Mouse (Mus musculus): ENCODE data around the gene Suv39h2. TPM values are rescaled to one million over a fixed set of nuclear protein-coding genes. Genes with fewer than 3 reads are reported as not detected.
A peak's percentile ranks its signal among the peaks of the same experiment; 100 is the strongest.

Gene Suv39h2
- polyA plus RNA-seq, 1 experiment, result 8.2 TPM

DNA sequence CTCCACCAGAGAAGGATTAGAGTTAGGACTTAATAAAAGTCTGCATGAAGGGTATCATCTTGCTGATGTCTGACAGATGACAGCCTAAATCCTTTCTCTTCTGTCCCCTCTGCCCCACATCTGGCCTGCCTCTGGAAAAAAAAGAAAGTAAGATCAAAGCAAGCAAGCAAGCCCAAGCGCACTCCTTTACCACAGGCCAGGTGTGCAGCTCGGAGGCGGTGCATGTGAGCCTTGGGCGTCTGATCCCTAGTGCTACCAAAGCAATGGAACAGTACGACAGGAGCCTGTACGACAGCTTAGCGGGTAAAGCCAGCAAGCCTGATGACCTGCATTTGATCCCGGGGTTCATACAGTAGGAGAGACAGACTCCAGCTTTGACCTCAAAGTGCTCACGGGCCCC is 43.9 kb downstream of the Suv39h2 start:
- no peaks in the 10 kb centered on the region for H3K4me1 ChIP-seq (ENCODE audit: control insufficient read depth, insufficient read depth, low read length)
- no peak overlapping the region for H3K27ac ChIP-seq (ENCODE audit: insufficient read depth, low read length)
- TF ChIP-seq POLR2A (IDR thresholded peaks at IDR 0.05; ENCODE audit: low read depth, low read length), result no peak
- no peak for TF ChIP-seq CTCF (IDR thresholded peaks at IDR 0.05; ENCODE audit: borderline replicate concordance, insufficient read depth, low read length)
- no peak overlapping the region for H3K4me3 ChIP-seq (ENCODE audit: insufficient read depth, low read length)

DNA sequence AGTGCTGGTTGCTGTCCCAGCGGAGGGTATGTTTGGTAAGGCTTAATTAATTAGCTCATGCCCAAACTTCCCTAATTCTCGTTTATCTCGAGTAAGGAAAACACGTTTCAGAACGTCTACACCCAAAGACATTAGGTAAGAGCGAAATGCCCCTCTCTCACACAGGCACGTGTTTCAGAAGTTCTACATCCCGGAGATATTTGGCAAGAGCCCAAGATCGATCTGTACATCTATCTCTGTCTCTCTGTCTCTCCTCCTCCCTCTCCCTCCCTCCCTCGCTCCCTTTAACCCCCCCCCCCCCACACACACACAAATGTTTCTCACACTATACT is 50.3 kb downstream of the Suv39h2 start:
- TF ChIP-seq POLR2A (IDR thresholded peaks at IDR 0.05; ENCODE audit: low read depth, low read length) (no peak), CTCF (IDR thresholded peaks at IDR 0.05; ENCODE audit: borderline replicate concordance, insufficient read depth, low read length) (no peak)
- Histone ChIP-seq H3K27ac (ENCODE audit: insufficient read depth, low read length) (no peak overlapping the region), H3K4me3 (ENCODE audit: insufficient read depth, low read length) (peak overlapping the region; percentile 92), H3K4me1 (ENCODE audit: control insufficient read depth, insufficient read depth, low read length) (no peaks in the 10 kb centered on the region)

DNA sequence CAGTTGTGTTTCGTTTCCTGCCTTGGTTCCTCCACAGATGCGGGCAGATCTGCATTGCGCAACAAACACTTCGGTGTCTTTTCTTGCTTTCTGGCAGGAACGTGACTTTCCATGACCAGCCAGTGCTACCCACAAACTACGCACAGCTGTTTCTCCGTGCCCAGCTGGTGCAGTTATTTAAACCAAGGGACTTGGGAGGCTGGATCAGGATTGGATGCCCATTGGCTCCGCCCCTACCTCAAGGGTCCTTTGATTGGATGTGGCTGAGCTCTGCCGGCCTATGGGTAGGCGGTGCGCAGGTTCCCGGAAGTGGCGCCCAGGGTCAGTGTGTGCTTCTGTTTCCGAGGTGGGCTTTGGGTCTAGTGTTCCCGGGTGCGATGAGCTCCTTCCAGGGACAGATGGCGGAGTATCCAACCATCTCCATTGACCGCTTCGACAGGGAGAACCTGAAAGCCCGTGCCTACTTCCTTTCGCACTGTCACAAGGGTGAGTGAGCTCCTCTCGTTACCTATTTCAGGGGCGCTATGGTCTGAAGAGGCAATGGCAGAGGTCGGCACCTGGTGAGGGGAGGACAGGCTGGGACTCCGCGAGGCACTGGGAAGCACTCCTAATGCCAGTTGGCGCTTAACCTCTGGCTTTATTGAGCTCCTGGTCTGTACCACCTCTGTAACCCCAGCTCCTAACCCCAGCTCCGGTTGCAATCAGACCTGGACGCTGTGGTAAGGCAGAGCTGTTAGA is 50.8 kb downstream of the Suv39h2 start, which contains the start of gene Dclre1c:
TSS of gene Dclre1c (plus strand) at position 291 of the 738 bp plus-strand sequence.
- no peaks in the 10 kb centered on the region for H3K4me1 ChIP-seq (ENCODE audit: control insufficient read depth, insufficient read depth, low read length)
- H3K27ac ChIP-seq (ENCODE audit: insufficient read depth, low read length), result no peak within 1 kb of the TSS
- peak within 1 kb of the TSS; percentile 92 for H3K4me3 ChIP-seq (ENCODE audit: insufficient read depth, low read length)
- no peak for TF ChIP-seq CTCF (IDR thresholded peaks at IDR 0.05; ENCODE audit: borderline replicate concordance, insufficient read depth, low read length)
- peak; percentile 55; the same call in 1 of the 2 replicates for TF ChIP-seq POLR2A (IDR thresholded peaks at IDR 0.05; ENCODE audit: low read depth, low read length)

DNA sequence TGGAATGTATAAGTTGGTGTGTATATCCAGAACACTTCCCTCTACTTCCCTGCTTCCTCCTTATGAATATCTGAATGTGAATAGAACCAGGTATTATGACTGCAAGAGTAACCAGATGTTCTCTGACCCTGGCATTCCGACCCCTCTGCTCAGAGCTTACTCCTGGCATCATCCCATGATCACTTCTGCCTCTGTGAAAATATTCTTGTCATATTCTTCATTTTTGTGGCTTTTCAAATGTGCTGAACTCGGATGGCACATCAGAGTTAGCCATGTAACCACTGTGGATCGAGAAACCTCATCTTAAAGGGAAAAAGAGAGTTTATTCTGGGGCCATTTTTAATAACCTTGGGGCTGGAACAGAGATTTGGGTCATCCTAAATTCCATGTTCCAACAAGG is 52.3 kb downstream of the Suv39h2 start, which contains the start of gene Meig1:
TSS of gene Meig1 (minus strand) at position 101 of the 400 bp plus-strand sequence.
- TF ChIP-seq CTCF (IDR thresholded peaks at IDR 0.05; ENCODE audit: borderline replicate concordance, insufficient read depth, low read length) (no peak), POLR2A (IDR thresholded peaks at IDR 0.05; ENCODE audit: low read depth, low read length) (no peak)
- no peaks in the 10 kb centered on the region for H3K4me1 ChIP-seq (ENCODE audit: control insufficient read depth, insufficient read depth, low read length)
- no peak within 1 kb of the TSS for H3K27ac ChIP-seq (ENCODE audit: insufficient read depth, low read length)
- H3K4me3 ChIP-seq (ENCODE audit: insufficient read depth, low read length), result no peak within 1 kb of the TSS

DNA sequence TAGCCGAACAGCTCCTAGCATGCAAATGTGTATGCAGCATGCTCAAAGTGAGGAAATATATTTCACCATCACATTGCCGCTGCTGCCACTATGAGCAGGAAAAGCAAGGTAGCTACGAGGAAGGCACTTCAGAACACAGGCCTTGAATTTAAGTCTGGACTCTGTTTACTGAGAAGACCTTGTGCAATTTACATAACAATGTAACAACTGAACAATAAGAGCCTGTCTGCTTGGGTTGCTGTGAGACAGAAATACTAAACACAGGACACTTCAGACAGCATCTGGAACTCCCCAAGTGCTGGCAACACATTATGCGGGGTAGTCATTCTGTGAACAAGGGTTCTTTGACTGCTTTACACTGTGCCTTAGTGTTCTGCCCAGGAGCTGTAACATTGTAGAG is 54.7 kb downstream of the Suv39h2 start:
- Histone ChIP-seq H3K4me3 (ENCODE audit: insufficient read depth, low read length) (no peak overlapping the region), H3K27ac (ENCODE audit: insufficient read depth, low read length) (no peak overlapping the region), H3K4me1 (ENCODE audit: control insufficient read depth, insufficient read depth, low read length) (no peaks in the 10 kb centered on the region)
- TF ChIP-seq POLR2A (IDR thresholded peaks at IDR 0.05; ENCODE audit: low read depth, low read length) (no peak), CTCF (IDR thresholded peaks at IDR 0.05; ENCODE audit: borderline replicate concordance, insufficient read depth, low read length) (no peak)

DNA sequence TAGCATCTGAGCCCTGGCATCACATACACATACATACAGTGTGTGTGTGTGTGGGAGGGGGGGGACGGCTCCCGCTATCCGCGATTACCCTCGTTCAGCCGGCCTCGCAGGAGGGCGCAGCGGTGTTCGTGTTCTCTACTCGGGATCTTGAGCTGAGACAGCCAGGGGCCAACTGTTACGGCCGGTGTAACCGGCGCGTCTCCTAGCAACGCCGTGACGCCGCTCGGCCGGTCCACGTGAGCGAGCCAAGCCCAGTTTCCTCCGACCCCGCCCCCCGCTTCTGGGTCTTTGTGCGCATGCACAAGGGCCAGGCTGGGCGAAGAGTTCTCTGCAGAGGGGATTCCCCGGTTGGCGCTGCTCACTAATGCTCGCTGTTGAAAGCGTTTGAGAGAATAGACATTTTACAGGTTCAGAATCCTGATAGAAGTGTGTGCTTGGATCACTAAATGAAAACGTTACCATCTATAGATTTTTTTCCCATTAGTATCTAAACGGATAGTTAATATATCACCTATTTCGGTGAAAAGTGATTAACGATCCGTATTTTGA is 55.9 kb downstream of the Suv39h2 start:
- Histone ChIP-seq H3K4me1 (ENCODE audit: control insufficient read depth, insufficient read depth, low read length) (no peaks in the 10 kb centered on the region), H3K27ac (ENCODE audit: insufficient read depth, low read length) (no peak overlapping the region), H3K4me3 (ENCODE audit: insufficient read depth, low read length) (peak overlapping the region; percentile 80)
- TF ChIP-seq POLR2A (IDR thresholded peaks at IDR 0.05; ENCODE audit: low read depth, low read length) (peak; percentile 50; the same call in 1 of the 2 replicates), CTCF (IDR thresholded peaks at IDR 0.05; ENCODE audit: borderline replicate concordance, insufficient read depth, low read length) (no peak)

DNA sequence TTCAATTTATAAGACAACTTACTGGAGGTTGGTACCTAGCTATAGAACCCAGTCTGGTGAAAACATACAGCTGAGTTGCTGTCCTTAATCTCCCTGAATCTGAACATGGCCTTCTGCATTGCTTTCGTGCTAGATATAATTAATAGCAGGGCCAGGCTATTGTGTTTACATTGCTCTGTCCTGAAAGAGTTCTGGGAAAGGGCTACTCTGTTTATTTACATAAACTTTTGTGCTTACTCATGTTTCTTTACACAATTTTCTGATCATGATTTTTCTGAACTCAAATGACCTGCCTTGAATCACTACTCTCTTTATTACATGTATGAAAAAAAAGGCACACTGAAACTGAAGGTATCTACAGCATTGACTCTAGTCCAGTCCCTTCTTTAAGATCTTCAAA is 59.2 kb downstream of the Suv39h2 start:
- Histone ChIP-seq H3K4me3 (ENCODE audit: insufficient read depth, low read length) (no peak overlapping the region), H3K27ac (ENCODE audit: insufficient read depth, low read length) (no peak overlapping the region), H3K4me1 (ENCODE audit: control insufficient read depth, insufficient read depth, low read length) (no peaks in the 10 kb centered on the region)
- TF ChIP-seq POLR2A (IDR thresholded peaks at IDR 0.05; ENCODE audit: low read depth, low read length) (no peak), CTCF (IDR thresholded peaks at IDR 0.05; ENCODE audit: borderline replicate concordance, insufficient read depth, low read length) (no peak)

DNA sequence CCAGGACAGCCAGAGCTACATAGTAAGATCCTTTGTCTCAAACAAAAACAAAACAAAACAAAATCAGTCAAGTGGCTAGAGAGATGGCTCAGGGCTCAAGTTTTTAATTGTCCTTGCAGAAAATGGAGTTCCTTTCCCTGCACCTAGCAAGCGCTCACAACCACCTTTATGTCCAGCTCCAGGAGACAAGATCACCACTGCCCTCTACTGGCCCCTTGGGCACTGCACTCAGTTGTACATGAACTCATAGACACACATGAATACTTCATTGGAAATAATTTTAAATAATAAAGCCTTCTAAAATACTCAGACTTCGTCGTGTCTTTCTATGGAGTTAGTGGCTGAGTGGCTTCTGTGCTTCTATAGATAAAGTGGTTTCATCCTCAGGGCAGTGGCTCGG is 60.6 kb downstream of the Suv39h2 start:
- peak; percentile 65; the same call in 1 of the 2 replicates for TF ChIP-seq CTCF (IDR thresholded peaks at IDR 0.05; ENCODE audit: borderline replicate concordance, insufficient read depth, low read length)
- no peak for TF ChIP-seq POLR2A (IDR thresholded peaks at IDR 0.05; ENCODE audit: low read depth, low read length)
- Histone ChIP-seq H3K4me3 (ENCODE audit: insufficient read depth, low read length) (no peak overlapping the region), H3K4me1 (ENCODE audit: control insufficient read depth, insufficient read depth, low read length) (no peaks in the 10 kb centered on the region), H3K27ac (ENCODE audit: insufficient read depth, low read length) (no peak overlapping the region)

DNA sequence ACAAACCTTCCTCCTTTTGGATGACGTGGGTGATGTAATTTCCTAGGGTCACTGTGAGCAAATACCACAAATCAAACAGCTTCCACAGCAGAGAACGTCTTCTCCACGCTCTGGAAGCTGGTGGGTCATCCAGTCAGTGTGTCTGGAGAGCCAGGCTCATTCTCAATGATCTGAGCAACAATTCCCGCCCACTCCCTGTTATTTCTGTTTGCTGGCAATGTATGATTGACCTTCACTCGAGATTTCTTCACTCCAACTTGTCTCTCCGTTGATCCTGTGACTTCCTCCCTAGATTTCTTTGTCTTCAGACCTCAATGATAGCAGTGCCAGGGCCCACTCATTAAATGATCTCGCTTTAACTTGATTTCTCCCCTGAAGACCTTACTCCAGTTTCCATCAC is 67.1 kb downstream of the Suv39h2 start:
- no peaks in the 10 kb centered on the region for H3K4me1 ChIP-seq (ENCODE audit: control insufficient read depth, insufficient read depth, low read length)
- no peak overlapping the region for H3K27ac ChIP-seq (ENCODE audit: insufficient read depth, low read length)
- no peak overlapping the region for H3K4me3 ChIP-seq (ENCODE audit: insufficient read depth, low read length)
- TF ChIP-seq CTCF (IDR thresholded peaks at IDR 0.05; ENCODE audit: borderline replicate concordance, insufficient read depth, low read length) (no peak), POLR2A (IDR thresholded peaks at IDR 0.05; ENCODE audit: low read depth, low read length) (no peak)

DNA sequence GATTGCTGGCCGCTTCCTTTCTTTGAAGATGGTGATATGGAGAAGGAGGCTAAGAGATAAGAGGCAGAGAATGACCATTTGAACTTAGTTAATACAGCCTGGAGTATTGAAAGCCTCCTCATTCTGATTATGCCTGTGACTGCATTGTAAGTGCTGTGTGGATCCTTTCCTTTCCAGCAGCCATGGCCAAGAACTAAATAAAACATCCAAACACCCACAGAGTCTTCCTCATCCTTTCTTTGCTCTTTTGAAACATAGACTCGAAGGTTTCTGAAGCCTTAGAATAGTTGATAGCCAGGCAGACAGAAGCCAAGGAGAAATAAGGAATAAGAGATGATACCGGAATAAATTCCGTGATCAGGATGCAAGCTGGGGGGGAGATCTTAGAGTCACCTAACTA is 68.8 kb downstream of the Suv39h2 start:
- TF ChIP-seq CTCF (IDR thresholded peaks at IDR 0.05; ENCODE audit: borderline replicate concordance, insufficient read depth, low read length) (no peak), POLR2A (IDR thresholded peaks at IDR 0.05; ENCODE audit: low read depth, low read length) (no peak)

More for the DNA sequence above, 68.8 kb downstream of the Suv39h2 start:
- Histone ChIP-seq H3K4me1 (ENCODE audit: control insufficient read depth, insufficient read depth, low read length) (no peaks in the 10 kb centered on the region), H3K4me3 (ENCODE audit: insufficient read depth, low read length) (no peak overlapping the region), H3K27ac (ENCODE audit: insufficient read depth, low read length) (no peak overlapping the region)

Other genes starting within 250 kb of the Suv39h2 start
- gene Nmt2, start 190.8 kb downstream of the Suv39h2 start, polyA plus RNA-seq (2011; ENCODE audit: insufficient read length, low read depth, missing spikeins), result 34.3 and 36.7 TPM in 2 replicates
- 13.7 and 16.1 TPM in 2 replicates for gene Rpp38, start 142.4 kb downstream of the Suv39h2 start, polyA plus RNA-seq (2011; ENCODE audit: insufficient read length, low read depth, missing spikeins)
- gene Acbd7, start 138.9 kb downstream of the Suv39h2 start, polyA plus RNA-seq (2011; ENCODE audit: insufficient read length, low read depth, missing spikeins), result not detected in 2 replicates
- not detected in 2 replicates for gene Olah, start 77.8 kb downstream of the Suv39h2 start, polyA plus RNA-seq (2011; ENCODE audit: insufficient read length, low read depth, missing spikeins)
- not detected in 2 replicates for gene Meig1, start 52.4 kb downstream of the Suv39h2 start, polyA plus RNA-seq (2011; ENCODE audit: insufficient read length, low read depth, missing spikeins)
- gene Dclre1c, start 50.9 kb downstream of the Suv39h2 start, polyA plus RNA-seq (2011; ENCODE audit: insufficient read length, low read depth, missing spikeins), result 6.3 and 7.5 TPM in 2 replicates
- gene Gm45902, start 37.8 kb upstream of the Suv39h2 start, polyA plus RNA-seq (2011; ENCODE audit: insufficient read length, low read depth, missing spikeins), result 3.7 and 4.1 TPM in 2 replicates
- gene Hspa14, start 37.8 kb upstream of the Suv39h2 start, polyA plus RNA-seq (2011; ENCODE audit: insufficient read length, low read depth, missing spikeins), result 56.4 and 59.9 TPM in 2 replicates
- 1.6 TPM in 2 replicates for gene Cdnf, start 38.0 kb upstream of the Suv39h2 start, polyA plus RNA-seq (2011; ENCODE audit: insufficient read length, low read depth, missing spikeins)
- 28.2 and 34.4 TPM in 2 replicates for gene Fam107b, start 95.5 kb upstream of the Suv39h2 start, polyA plus RNA-seq (2011; ENCODE audit: insufficient read length, low read depth, missing spikeins)

Data from embryonic fibroblast, embryonic 13.5 days (primary cell).